Mouse (Mus musculus): ENCODE measurements around the gene Nub1. TPM values are rescaled to one million over a fixed set of nuclear protein-coding genes. Genes with fewer than 3 reads are reported as not detected.

Gene Nub1
- polyA plus RNA-seq, 1 experiment from 2014 or later: 36.8 TPM

DNA sequence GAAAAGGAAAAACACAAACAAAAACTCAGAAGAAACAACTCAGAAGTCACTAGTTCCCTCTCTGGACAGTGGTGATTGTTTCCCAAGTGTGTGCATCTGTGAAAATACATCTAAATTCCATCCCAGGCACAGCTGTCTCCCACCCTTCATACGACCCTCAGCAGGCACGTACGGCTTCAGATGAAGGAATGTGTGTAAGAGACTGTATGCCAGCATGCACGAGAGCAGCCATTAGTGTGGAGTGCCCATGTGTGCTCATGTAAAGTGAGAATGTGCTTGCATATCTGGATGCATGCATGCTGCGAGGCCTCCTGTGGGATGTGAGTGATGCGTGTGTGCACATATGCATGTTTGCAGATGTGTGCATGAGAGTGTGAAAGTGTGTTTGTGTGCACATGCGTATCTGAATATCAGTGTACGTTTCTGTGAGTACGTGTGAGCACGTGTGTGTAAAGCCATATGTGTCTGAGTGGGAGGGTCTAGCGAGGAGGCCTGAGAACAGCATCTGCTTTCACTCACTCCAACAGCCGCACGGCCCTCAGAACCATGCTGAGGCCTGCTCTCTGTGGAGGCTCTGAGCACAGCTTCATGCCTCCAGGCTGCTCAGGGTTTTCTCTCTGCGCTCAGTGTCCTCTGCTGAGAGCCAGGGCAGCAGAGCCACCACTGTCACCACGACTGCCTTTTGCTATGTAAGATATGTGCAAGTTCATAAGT lies 56.0 kb downstream of the Nub1 start:
- H3K9ac ChIP-seq (ENCODE audit: low read length): no peak overlapping the region

DNA sequence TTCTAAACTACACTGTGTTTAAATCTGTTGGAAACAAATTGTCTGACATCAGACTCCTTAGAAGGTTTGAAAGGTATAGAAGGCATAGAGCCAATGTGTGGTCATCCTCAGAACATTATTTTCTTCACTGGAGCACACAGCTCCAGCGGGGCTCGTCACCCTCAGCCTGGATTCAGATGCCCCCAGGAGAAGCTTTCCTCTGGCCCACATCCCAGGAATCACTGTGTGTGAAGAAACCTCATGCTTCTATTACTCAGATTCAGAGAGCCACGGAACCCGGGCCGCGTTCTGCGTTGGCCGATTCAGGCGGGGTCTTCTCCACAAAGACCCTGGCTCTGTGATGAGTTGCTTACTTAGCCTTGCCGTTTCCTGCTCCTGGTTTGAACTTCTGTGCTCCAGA lies 58.6 kb downstream of the Nub1 start:
- H3K27me3 ChIP-seq (ENCODE audit: control insufficient read depth, insufficient read depth, low read length): no peaks in the 10 kb centered on the region
- WGBS: 95% methylated on average over 10 of the region's 10 CpGs
- no peak overlapping the region for H3K4me2 ChIP-seq
- ATAC-seq (ENCODE audit: low FRiP score) (no peak), DNase-seq (ENCODE audit: low spot score, missing footprints) (peak; percentile 1)
- H3K36me3 ChIP-seq (ENCODE audit: control insufficient read depth, insufficient read depth, low read length): no peaks in the 10 kb centered on the region
- H3K4me3 ChIP-seq (ENCODE audit: low read depth, low read length): no peak overlapping the region
- no peak overlapping the region for H3K9ac ChIP-seq (ENCODE audit: low read length)
- no peaks in the 10 kb centered on the region for H3K4me1 ChIP-seq (ENCODE audit: control insufficient read depth, insufficient read depth, low read length)
- H3K27ac ChIP-seq (ENCODE audit: low read depth, low read length): no peak overlapping the region
- H3K9me3 ChIP-seq (ENCODE audit: control insufficient read depth, low read length): no peaks in the 10 kb centered on the region

More for the DNA sequence above, 56.0 kb downstream of the Nub1 start:
- no peaks in the 10 kb centered on the region for H3K4me1 ChIP-seq (ENCODE audit: control insufficient read depth, insufficient read depth, low read length)
- WGBS: 77% methylated on average over 15 of the region's 15 CpGs
- H3K4me2 ChIP-seq: no peak overlapping the region
- no peak overlapping the region for H3K4me3 ChIP-seq (ENCODE audit: low read depth, low read length)
- no peak for ATAC-seq (ENCODE audit: low FRiP score)
- H3K9me3 ChIP-seq (ENCODE audit: control insufficient read depth, low read length): no peaks in the 10 kb centered on the region
- no peaks in the 10 kb centered on the region for H3K36me3 ChIP-seq (ENCODE audit: control insufficient read depth, insufficient read depth, low read length)
- no peak overlapping the region for H3K27ac ChIP-seq (ENCODE audit: low read depth, low read length)
- DNase-seq (ENCODE audit: low spot score, missing footprints): peak; percentile 66
- H3K27me3 ChIP-seq (ENCODE audit: control insufficient read depth, insufficient read depth, low read length): no peaks in the 10 kb centered on the region

DNA sequence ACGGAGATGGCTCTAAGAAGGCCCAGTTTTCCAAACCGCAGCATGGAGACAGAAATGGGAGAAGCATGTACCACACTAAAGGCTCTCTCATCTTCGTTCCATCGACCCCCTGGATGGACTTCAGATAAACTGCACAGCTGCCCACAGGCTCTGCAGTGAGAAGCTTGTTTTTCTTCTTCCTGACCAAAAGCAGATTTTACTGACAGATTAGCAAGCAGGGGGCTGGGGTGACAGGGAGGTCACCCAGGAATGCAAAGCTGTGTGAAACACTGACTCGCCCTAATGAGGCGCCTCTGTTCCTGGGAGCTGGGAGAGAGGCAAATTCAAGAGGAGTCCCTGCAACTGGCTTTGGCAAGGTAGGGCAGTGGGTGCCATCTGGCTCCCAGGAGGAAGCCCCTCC lies 62.2 kb downstream of the Nub1 start:
- no peaks in the 10 kb centered on the region for H3K9me3 ChIP-seq (ENCODE audit: control insufficient read depth, low read length)
- H3K27me3 ChIP-seq (ENCODE audit: control insufficient read depth, insufficient read depth, low read length): no peaks in the 10 kb centered on the region
- H3K4me1 ChIP-seq (ENCODE audit: control insufficient read depth, insufficient read depth, low read length): peaks cover 11% of the 10 kb centered on the region
- WGBS: 14% methylated on average over 6 of the region's 6 CpGs
- H3K4me2 ChIP-seq: no peak overlapping the region
- H3K4me3 ChIP-seq (ENCODE audit: low read depth, low read length): no peak overlapping the region
- no peaks in the 10 kb centered on the region for H3K36me3 ChIP-seq (ENCODE audit: control insufficient read depth, insufficient read depth, low read length)
- DNase-seq (ENCODE audit: low spot score, missing footprints): peak; percentile 73
- H3K9ac ChIP-seq (ENCODE audit: low read length): no peak overlapping the region
- no peak for ATAC-seq (ENCODE audit: low FRiP score)
- H3K27ac ChIP-seq (ENCODE audit: low read depth, low read length): no peak overlapping the region

DNA sequence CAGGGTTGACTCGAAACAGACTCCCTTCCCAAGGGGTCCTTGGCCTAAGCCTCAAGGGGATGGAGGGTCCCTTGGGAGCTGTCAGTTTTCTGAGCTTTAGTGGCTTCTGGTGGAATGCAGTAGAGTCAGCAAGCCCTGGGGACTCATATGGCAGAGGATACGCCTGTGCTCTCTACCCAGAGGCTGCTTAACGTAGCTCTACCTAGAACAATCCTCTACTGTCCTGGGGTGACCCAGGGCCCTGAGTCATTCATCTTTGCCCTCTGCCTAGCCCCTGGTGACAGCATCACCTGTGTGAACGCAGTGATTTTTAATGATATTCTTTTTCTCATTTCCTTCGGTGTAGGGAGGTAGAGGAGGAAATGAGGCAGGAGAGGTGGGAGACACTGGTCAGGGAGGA lies 64.4 kb downstream of the Nub1 start:
- H3K27ac ChIP-seq (ENCODE audit: low read depth, low read length): no peak overlapping the region

DNA sequence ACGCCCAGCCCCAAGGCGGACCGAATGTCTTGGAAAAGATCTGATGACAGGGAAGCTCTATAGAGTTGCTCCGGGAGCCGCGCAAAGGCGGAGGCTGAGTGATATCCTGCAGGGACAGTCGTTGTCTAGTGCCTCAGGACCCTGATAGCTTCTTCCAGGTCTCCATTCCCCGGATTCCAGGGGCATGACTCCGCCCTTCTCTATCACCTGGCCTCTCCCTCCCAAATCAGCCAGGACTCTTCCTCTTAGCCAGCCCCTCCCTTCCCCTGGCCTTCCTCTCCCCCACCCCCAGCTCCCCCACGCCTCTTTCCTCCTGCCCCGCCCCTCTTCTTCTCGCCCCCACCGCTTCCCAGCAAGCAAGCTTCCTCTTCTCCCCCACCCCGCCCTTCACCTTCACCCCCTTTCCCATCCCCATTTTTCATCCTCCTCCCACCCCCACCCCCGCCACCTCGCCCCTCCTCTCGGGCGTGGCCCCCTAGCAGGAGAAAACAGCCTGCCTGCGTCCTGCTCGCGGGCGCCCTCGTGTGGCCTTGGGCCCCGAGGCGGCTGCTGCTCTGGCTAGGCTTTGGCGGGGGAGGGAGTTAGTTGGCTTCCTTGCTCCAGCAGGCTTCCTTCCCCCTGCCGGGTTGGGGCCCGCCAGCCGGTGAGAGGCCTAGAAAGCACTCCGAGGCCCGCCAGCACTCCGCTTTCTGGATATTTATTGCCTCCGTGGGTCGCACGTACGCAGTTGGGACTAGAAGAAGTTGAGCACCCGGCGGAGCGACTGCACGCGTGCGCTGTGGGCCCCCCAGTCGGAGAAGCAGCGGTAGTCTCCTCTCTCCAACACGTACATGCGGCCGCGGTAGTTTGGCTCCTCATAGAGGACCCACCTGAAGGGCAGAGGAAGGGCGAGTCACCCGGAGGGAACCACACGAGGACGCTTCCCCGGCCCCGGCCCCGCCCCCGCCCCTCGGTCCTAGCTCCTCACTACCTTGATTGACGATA lies 65.3 kb downstream of the Nub1 start:
- Histone ChIP-seq H3K27me3 (ENCODE audit: control insufficient read depth, insufficient read depth, low read length) (no peaks in the 10 kb centered on the region), H3K27ac (ENCODE audit: low read depth, low read length) (peak overlapping the region; percentile 14; the same call in 1 of the 2 replicates), H3K4me2 (peak overlapping the region; percentile 98), H3K4me3 (ENCODE audit: low read depth, low read length) (peak overlapping the region; percentile 62), H3K9me3 (ENCODE audit: control insufficient read depth, low read length) (no peaks in the 10 kb centered on the region), H3K4me1 (ENCODE audit: control insufficient read depth, insufficient read depth, low read length) (peaks cover 11% of the 10 kb centered on the region), H3K36me3 (ENCODE audit: control insufficient read depth, insufficient read depth, low read length) (no peaks in the 10 kb centered on the region), H3K9ac (ENCODE audit: low read length) (peak overlapping the region; percentile 83)
- ATAC-seq (ENCODE audit: low FRiP score): peak; percentile 81
- WGBS: under 1% methylated on average over 51 of the region's 59 CpGs
- DNase-seq (ENCODE audit: low spot score, missing footprints): peak; percentile 100

More for the DNA sequence above, 64.4 kb downstream of the Nub1 start:
- H3K9me3 ChIP-seq (ENCODE audit: control insufficient read depth, low read length): no peaks in the 10 kb centered on the region
- DNase-seq (ENCODE audit: low spot score, missing footprints) (no peak), ATAC-seq (ENCODE audit: low FRiP score) (no peak)
- H3K9ac ChIP-seq (ENCODE audit: low read length): no peak overlapping the region
- no peaks in the 10 kb centered on the region for H3K36me3 ChIP-seq (ENCODE audit: control insufficient read depth, insufficient read depth, low read length)
- peak overlapping the region; percentile 98; the same call in 1 of the 2 replicates for H3K4me2 ChIP-seq
- WGBS: 67% methylated on average over 5 of the region's 5 CpGs
- H3K4me1 ChIP-seq (ENCODE audit: control insufficient read depth, insufficient read depth, low read length): peaks cover 11% of the 10 kb centered on the region
- H3K4me3 ChIP-seq (ENCODE audit: low read depth, low read length): no peak overlapping the region
- H3K27me3 ChIP-seq (ENCODE audit: control insufficient read depth, insufficient read depth, low read length): no peaks in the 10 kb centered on the region

DNA sequence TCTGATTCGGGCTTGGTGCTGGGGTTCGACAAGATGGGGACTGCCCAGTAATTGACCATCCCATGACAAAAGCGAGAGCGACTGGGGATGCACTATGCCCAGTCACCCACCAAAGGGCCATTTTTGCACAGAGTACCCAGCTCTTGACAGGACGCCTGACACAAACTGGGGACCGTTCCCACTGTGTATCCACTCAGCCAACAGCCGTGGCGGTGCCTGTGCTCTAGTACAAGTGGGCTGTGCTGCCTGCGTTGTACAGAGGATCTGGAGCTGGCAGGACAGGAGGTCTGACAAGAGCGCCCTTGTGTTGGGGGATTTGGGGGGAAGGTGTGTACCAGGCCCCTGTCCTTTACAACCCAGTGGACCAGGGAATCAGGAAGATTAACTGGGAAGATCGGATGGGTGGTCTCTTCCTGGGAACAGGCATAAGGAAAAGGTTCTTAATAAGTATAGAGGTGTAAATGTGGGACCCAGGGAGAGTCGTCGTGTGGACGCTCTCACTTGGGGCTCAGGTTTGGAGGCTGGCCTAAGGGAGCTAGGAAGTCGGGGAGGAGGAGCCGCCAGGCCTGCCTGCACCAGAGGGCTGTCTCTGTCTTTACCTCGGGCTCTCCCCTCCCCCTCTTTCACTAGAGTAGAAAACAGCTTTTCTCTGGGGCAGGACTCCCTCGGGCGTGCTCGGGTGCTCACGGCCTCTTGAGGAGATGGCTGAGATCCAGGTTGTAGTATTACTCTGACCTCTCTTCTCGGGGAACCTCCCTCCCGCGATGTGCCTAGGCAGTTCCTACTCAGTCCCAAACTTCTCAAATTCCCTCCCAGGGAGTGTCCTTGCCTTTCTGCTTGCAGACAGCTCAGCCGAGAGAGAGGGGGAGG lies 66.2 kb downstream of the Nub1 start:
- DNase-seq (ENCODE audit: low spot score, missing footprints) (peak; percentile 93), ATAC-seq (ENCODE audit: low FRiP score) (peak; percentile 61)
- Histone ChIP-seq H3K27me3 (ENCODE audit: control insufficient read depth, insufficient read depth, low read length) (no peaks in the 10 kb centered on the region), H3K4me1 (ENCODE audit: control insufficient read depth, insufficient read depth, low read length) (peaks cover 11% of the 10 kb centered on the region), H3K36me3 (ENCODE audit: control insufficient read depth, insufficient read depth, low read length) (no peaks in the 10 kb centered on the region), H3K4me3 (ENCODE audit: low read depth, low read length) (peak overlapping the region; percentile 62), H3K9me3 (ENCODE audit: control insufficient read depth, low read length) (no peaks in the 10 kb centered on the region), H3K4me2 (peak overlapping the region; percentile 98), H3K27ac (ENCODE audit: low read depth, low read length) (no peak overlapping the region; the same call in 1 of the 2 replicates), H3K9ac (ENCODE audit: low read length) (peak overlapping the region; percentile 83)
- 3% methylated on average over 25 of the region's 25 CpGs for WGBS

DNA sequence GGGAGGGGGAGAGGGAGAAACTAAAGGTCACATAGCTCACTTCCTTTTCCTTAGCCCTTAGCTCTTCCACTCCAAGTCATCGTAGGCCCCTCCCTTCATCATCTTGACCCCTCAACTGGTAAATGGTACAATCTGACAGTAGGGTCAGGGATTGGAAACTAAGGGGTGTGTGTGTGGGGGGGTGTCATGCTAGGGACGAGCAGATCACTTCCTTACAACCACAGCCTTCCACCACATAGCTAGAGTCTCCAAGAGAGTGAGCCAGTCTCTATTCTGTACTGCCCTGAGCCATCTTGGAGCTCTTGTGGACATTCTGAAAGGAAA lies 66.8 kb downstream of the Nub1 start:
- ATAC-seq (ENCODE audit: low FRiP score): no peak
- no peaks in the 10 kb centered on the region for H3K36me3 ChIP-seq (ENCODE audit: control insufficient read depth, insufficient read depth, low read length)
- H3K9me3 ChIP-seq (ENCODE audit: control insufficient read depth, low read length): no peaks in the 10 kb centered on the region
- DNase-seq (ENCODE audit: low spot score, missing footprints): no peak
- H3K4me3 ChIP-seq (ENCODE audit: low read depth, low read length): peak overlapping the region; percentile 62
- peaks cover 11% of the 10 kb centered on the region for H3K4me1 ChIP-seq (ENCODE audit: control insufficient read depth, insufficient read depth, low read length)
- WGBS: 3% methylated on average over 2 of the region's 2 CpGs
- H3K27ac ChIP-seq (ENCODE audit: low read depth, low read length): no peak overlapping the region
- peak overlapping the region; percentile 83; the same call in 1 of the 2 replicates for H3K9ac ChIP-seq (ENCODE audit: low read length)
- H3K27me3 ChIP-seq (ENCODE audit: control insufficient read depth, insufficient read depth, low read length): no peaks in the 10 kb centered on the region
- peak overlapping the region; percentile 98 for H3K4me2 ChIP-seq

DNA sequence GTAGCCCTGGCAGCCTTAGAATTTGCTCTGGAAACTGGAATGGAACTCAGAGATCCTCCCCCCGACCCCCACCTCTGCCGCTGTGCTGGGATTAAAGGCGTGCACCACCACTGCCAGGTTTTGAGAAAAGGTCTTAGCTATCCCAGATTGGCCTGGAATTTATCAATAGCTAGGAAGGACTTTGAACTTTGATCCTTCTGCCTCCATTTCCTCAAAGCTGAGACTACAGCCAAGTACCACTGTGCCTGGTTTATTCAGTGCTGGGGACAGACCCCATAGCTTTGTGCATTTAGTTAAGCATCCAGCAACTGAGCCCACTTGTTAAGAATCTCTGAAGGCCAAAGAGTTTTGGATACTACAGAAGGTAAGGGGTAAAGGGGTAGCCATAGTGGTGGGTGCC lies 71.6 kb downstream of the Nub1 start:
- peaks cover 3% of the 10 kb centered on the region for H3K4me1 ChIP-seq (ENCODE audit: control insufficient read depth, insufficient read depth, low read length)
- H3K9me3 ChIP-seq (ENCODE audit: control insufficient read depth, low read length): no peaks in the 10 kb centered on the region
- WGBS: 55% methylated on average over 3 of the region's 3 CpGs
- no peak overlapping the region for H3K9ac ChIP-seq (ENCODE audit: low read length)
- no peak overlapping the region for H3K4me2 ChIP-seq
- H3K4me3 ChIP-seq (ENCODE audit: low read depth, low read length): no peak overlapping the region
- DNase-seq (ENCODE audit: low spot score, missing footprints): no peak
- no peak overlapping the region for H3K27ac ChIP-seq (ENCODE audit: low read depth, low read length)
- no peak for ATAC-seq (ENCODE audit: low FRiP score)
- H3K27me3 ChIP-seq (ENCODE audit: control insufficient read depth, insufficient read depth, low read length): no peaks in the 10 kb centered on the region
- H3K36me3 ChIP-seq (ENCODE audit: control insufficient read depth, insufficient read depth, low read length): no peaks in the 10 kb centered on the region
